13 mouse cellular contexts compared by ENCODE assay signal in genomic region chr17:43822630-43823029, GRCm38 (mm10). TPM values are rescaled to one million over a fixed set of nuclear protein-coding genes. Genes with fewer than 3 reads are reported as not detected.
"Had no signal": no experiment of that assay in that cellular context is flagged by ENCODE, and none has a peak within 500 bp of the region (broad histone marks: within the 10 kb centered on the region; RNA-seq: fewer than 3 reads in every experiment).

No protein-coding gene starts in this region.

- H3K4me3 ChIP-seq: kidney, embryonic 15.5 days; limb, embryonic 13.5 days; neural tube, embryonic 13.5 days had no signal

- H3K9ac ChIP-seq: kidney, embryonic 15.5 days; limb, embryonic 13.5 days; liver, embryonic 14.5 days; neural tube, embryonic 13.5 days had no signal

- DNase-seq: kidney, adult 18-20 months; kidney, postnatal 14 days; left cerebral cortex, postnatal 4 days; lung, adult 18-20 months; right cerebral cortex, adult 18-20 months; right cerebral cortex, postnatal 25 days; thymus, postnatal 36 days had no signal

- H3K4me1 ChIP-seq: kidney, embryonic 15.5 days; limb, embryonic 13.5 days; neural tube, embryonic 13.5 days had no signal

- H3K27me3 ChIP-seq: kidney, embryonic 15.5 days; limb, embryonic 13.5 days; neural tube, embryonic 13.5 days had no signal

- H3K27ac ChIP-seq: kidney, embryonic 15.5 days; limb, embryonic 13.5 days; liver, embryonic 14.5 days had no signal

- H3K4me2 ChIP-seq: kidney, embryonic 15.5 days; limb, embryonic 13.5 days; neural tube, embryonic 13.5 days had no signal

- H3K36me3 ChIP-seq: kidney, embryonic 15.5 days; limb, embryonic 13.5 days; neural tube, embryonic 13.5 days had no signal

- H3K9me3 ChIP-seq: kidney, embryonic 15.5 days; limb, embryonic 13.5 days; neural tube, embryonic 13.5 days had no signal

RNA-seq across cellular contexts. Expression of gene Rcan2, which starts 21.5 kb away (rescaled TPM):
- total RNA-seq: megakaryocyte-erythroid progenitor cell, adult 5-6 weeks; monocyte, adult 5-6 weeks had no signal
